Mouse (Mus musculus): ENCODE data around the gene Susd6. TPM values are rescaled to one million over a fixed set of nuclear protein-coding genes. Genes with fewer than 3 reads are reported as not detected.

Susd6 gene
- total and polyA plus RNA-seq, 3 experiments: 29.6 to 135 (median 66.6) TPM

DNA sequence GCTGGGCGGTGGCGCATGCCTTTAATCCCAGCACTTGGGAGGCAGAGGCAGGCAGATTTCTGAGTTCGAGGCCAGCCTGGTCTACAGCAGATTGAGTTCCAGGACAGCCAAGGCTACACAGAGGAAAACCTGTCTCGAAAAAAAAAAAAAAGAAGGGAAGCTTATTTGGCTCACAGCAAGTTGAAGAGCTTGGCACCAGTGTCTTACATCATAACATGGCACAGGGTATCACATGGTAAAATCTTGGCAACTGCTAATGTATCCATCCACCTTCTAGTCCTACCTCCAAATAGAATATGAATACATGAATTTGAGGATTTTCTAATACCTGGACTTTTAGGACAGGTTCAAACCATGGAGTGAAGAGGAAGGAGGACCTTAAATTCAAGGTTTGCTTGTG, 4.2 kb downstream of the Susd6 start:
- H3K27me3 ChIP-seq (ENCODE audit: insufficient read depth, low read length): no peaks in the 10 kb centered on the region
- DNase-seq (ENCODE audit: low spot score) (no peak), ATAC-seq (ENCODE audit: extremely low read depth, insufficient number of reproducible peaks, low FRiP score, poor library complexity, severe bottlenecking) (no peak)
- H3K4me1 ChIP-seq (ENCODE audit: insufficient read depth, low read depth, low read length): peaks cover 57% of the 10 kb centered on the region
- H3K9me3 ChIP-seq (replicated peaks): no peaks in the 10 kb centered on the region
- peaks cover 46% of the 10 kb centered on the region for H3K36me3 ChIP-seq (replicated peaks)
- TF ChIP-seq GATA2 (IDR thresholded peaks at IDR 0.05; ENCODE audit: borderline replicate concordance, low read depth, low read length) (no peak), POLR2AphosphoS5 (IDR thresholded peaks at IDR 0.05; ENCODE audit: insufficient replicate concordance, low read depth, low read length) (no peak), TAL1 (conservative IDR thresholded peaks at IDR 0.05; ENCODE audit: low read depth, low read length) (no peak), GATA1 (IDR thresholded peaks at IDR 0.05; ENCODE audit: borderline replicate concordance, low read length) (no peak)
- H3K4me3 ChIP-seq (ENCODE audit: low read depth, low read length): no peak overlapping the region

DNA sequence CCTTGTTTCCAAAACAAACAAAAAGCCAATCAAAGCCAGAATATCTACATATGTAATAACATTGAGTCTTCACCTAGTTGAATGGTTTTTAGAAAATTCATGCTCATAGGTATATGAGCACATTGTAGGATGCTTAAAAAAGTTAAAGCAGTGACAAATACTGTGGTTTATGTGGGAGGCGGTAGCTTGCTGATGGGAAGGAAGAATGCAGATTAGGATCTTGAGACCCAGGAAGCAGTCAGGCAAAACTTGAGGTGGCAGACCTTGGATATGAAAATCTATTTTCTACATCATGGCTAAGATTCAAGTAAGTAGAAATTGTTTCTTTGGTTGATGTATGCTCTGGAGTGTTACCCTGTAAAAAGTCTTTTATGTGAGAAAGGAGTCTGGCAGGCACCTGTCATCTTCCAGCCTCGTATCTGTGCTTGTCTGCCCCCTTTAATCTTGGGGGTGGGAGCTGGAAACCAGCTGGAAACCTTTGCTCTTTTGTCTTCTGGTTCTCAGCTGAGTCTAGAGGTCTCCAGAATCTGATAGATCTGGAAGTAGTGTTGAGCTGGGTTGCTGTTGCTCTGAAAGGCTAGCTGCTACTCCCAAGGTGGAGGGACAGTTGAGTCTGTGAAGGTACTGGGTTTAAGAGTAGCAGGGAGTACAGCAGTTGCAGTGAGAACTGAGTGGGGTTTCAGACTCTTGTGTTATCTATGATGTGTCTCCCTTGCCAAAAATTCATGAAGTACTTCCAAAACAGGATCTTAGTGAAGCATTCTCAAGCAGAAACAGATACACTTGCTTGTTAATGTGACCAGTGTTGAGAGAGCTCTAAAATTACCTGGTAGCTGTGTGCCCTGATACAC, 4.8 kb downstream of the Susd6 start:
- TF ChIP-seq POLR2AphosphoS5 (IDR thresholded peaks at IDR 0.05; ENCODE audit: insufficient replicate concordance, low read depth, low read length) (no peak), GATA2 (IDR thresholded peaks at IDR 0.05; ENCODE audit: borderline replicate concordance, low read depth, low read length) (no peak), TAL1 (conservative IDR thresholded peaks at IDR 0.05; ENCODE audit: low read depth, low read length) (no peak), GATA1 (IDR thresholded peaks at IDR 0.05; ENCODE audit: borderline replicate concordance, low read length) (no peak), CTCF (IDR thresholded peaks at IDR 0.05; ENCODE audit: low read depth, low read length) (no peak)
- no peaks in the 10 kb centered on the region for H3K27me3 ChIP-seq (ENCODE audit: insufficient read depth, low read length)
- DNase-seq (ENCODE audit: low spot score) (no peak), ATAC-seq (ENCODE audit: extremely low read depth, insufficient number of reproducible peaks, low FRiP score, poor library complexity, severe bottlenecking) (no peak)
- peaks cover 52% of the 10 kb centered on the region for H3K36me3 ChIP-seq (replicated peaks)
- H3K9me3 ChIP-seq (replicated peaks): no peaks in the 10 kb centered on the region
- H3K4me3 ChIP-seq (ENCODE audit: low read depth, low read length): no peak overlapping the region
- peaks cover 57% of the 10 kb centered on the region for H3K4me1 ChIP-seq (ENCODE audit: insufficient read depth, low read depth, low read length)

DNA sequence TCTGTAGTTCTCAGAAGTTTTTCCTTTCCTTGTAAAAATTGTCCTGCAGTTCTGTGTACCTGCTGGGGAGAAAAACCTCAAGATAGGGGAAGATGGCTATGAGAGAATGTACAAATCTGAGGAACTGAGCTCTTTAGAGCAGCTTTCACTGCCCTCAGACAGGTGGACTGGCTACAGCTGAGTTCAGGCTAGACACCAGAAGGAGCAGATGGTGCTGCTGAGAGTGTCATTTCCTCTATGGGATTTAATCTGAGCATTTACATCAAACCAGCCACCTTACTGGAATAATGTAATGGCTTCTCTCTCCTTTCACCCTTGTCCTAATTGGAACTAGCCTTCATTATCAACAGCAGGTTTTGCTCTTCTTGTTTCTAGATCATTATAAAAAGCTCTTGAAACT, 8.0 kb downstream of the Susd6 start:
- Histone ChIP-seq H3K27me3 (ENCODE audit: insufficient read depth, low read length) (no peaks in the 10 kb centered on the region), H3K4me3 (ENCODE audit: low read depth, low read length) (no peak overlapping the region), H3K9me3 (replicated peaks) (no peaks in the 10 kb centered on the region), H3K4me1 (ENCODE audit: insufficient read depth, low read depth, low read length) (peaks cover 69% of the 10 kb centered on the region), H3K36me3 (replicated peaks) (peaks cover 60% of the 10 kb centered on the region)
- ATAC-seq (ENCODE audit: extremely low read depth, insufficient number of reproducible peaks, low FRiP score, poor library complexity, severe bottlenecking) (no peak), DNase-seq (ENCODE audit: low spot score) (no peak)
- TF ChIP-seq GATA1 (IDR thresholded peaks at IDR 0.05; ENCODE audit: borderline replicate concordance, low read length): no peak
- no peak for TF ChIP-seq CTCF (IDR thresholded peaks at IDR 0.05; ENCODE audit: low read depth, low read length)
- TF ChIP-seq POLR2AphosphoS5 (IDR thresholded peaks at IDR 0.05; ENCODE audit: insufficient replicate concordance, low read depth, low read length): no peak
- TF ChIP-seq GATA2 (IDR thresholded peaks at IDR 0.05; ENCODE audit: borderline replicate concordance, low read depth, low read length): no peak
- TF ChIP-seq TAL1 (conservative IDR thresholded peaks at IDR 0.05; ENCODE audit: low read depth, low read length): no peak

DNA sequence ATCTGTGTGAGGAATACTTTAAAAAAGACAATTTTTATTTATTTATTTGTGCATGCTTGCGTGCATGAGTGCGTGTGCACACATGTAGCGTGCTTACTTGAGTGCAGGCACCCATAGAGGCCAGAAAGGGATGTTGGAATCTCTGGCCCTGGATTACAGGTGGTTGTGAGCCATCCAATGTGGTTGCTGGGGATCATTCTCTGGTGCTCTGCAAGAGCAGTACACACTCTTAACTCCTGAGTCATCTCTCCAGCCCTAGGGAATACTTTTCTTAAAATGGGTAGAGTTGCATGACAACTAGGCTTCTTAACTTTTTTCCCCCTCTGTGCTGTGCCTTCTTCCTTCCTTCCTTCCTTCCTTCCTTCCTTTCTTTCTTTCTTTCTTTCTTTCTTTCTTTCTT, 9.8 kb downstream of the Susd6 start:
- H3K4me3 ChIP-seq (ENCODE audit: low read depth, low read length): no peak overlapping the region
- no peaks in the 10 kb centered on the region for H3K9me3 ChIP-seq (replicated peaks)
- peaks cover 66% of the 10 kb centered on the region for H3K4me1 ChIP-seq (ENCODE audit: insufficient read depth, low read depth, low read length)
- H3K36me3 ChIP-seq (replicated peaks): peaks cover 53% of the 10 kb centered on the region
- TF ChIP-seq GATA1 (IDR thresholded peaks at IDR 0.05; ENCODE audit: borderline replicate concordance, low read length) (no peak), POLR2AphosphoS5 (IDR thresholded peaks at IDR 0.05; ENCODE audit: insufficient replicate concordance, low read depth, low read length) (no peak), TAL1 (conservative IDR thresholded peaks at IDR 0.05; ENCODE audit: low read depth, low read length) (no peak), CTCF (IDR thresholded peaks at IDR 0.05; ENCODE audit: low read depth, low read length) (no peak), GATA2 (IDR thresholded peaks at IDR 0.05; ENCODE audit: borderline replicate concordance, low read depth, low read length) (no peak)
- ATAC-seq (ENCODE audit: extremely low read depth, insufficient number of reproducible peaks, low FRiP score, poor library complexity, severe bottlenecking): no peak
- H3K27me3 ChIP-seq (ENCODE audit: insufficient read depth, low read length): no peaks in the 10 kb centered on the region
- no peak for DNase-seq (ENCODE audit: low spot score)

DNA sequence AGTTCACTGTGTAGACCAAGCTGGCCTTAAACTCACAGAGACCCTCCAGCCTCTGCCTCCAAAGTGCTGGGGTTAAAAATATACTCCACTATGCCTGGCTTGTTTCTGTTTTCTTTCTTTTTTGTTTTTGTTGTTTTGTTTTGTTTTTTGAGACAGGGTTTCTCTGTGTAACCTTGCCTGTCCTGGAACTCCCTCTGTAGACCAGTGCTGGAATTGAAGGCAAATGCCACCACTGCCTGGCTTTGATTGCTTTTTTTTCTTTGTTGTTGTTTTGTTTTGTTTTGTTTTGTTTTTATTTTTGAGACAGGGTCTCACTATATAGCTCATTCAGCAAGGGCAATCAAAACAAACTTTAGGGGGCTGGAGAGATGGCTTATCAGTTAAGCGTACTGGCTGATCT, 11.1 kb downstream of the Susd6 start:
- DNase-seq (ENCODE audit: low spot score) (no peak), ATAC-seq (ENCODE audit: extremely low read depth, insufficient number of reproducible peaks, low FRiP score, poor library complexity, severe bottlenecking) (no peak)
- TF ChIP-seq GATA2 (IDR thresholded peaks at IDR 0.05; ENCODE audit: borderline replicate concordance, low read depth, low read length) (no peak), POLR2AphosphoS5 (IDR thresholded peaks at IDR 0.05; ENCODE audit: insufficient replicate concordance, low read depth, low read length) (no peak), TAL1 (conservative IDR thresholded peaks at IDR 0.05; ENCODE audit: low read depth, low read length) (no peak), CTCF (IDR thresholded peaks at IDR 0.05; ENCODE audit: low read depth, low read length) (no peak; the same call in 1 of the 2 replicates), GATA1 (IDR thresholded peaks at IDR 0.05; ENCODE audit: borderline replicate concordance, low read length) (no peak)
- Histone ChIP-seq H3K36me3 (replicated peaks) (peaks cover 53% of the 10 kb centered on the region), H3K4me3 (ENCODE audit: low read depth, low read length) (no peak overlapping the region), H3K4me1 (ENCODE audit: insufficient read depth, low read depth, low read length) (peaks cover 65% of the 10 kb centered on the region), H3K27me3 (ENCODE audit: insufficient read depth, low read length) (no peaks in the 10 kb centered on the region), H3K9me3 (replicated peaks) (no peaks in the 10 kb centered on the region)

DNA sequence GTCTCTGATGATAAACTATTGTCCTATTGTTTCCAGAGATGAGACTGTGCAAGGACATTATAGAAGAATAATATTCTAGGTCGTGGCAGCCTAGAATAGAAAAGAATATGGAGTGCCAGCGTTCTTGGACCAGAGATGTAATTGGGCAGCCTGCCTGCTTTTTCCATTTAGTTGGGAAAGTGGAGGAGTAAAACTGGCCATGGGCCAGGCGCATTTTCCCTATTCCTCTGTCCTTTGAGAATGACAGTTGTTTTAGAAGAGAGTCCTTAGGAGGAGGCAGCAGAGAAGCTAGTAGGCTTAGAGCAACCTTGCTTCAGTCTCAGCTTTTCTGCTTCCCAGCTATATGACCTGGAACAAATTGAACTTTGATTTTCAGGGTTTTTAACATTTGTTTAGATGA, 13.6 kb downstream of the Susd6 start:
- Histone ChIP-seq H3K4me3 (ENCODE audit: low read depth, low read length) (no peak overlapping the region), H3K4me1 (ENCODE audit: insufficient read depth, low read depth, low read length) (peaks cover 75% of the 10 kb centered on the region), H3K9me3 (replicated peaks) (no peaks in the 10 kb centered on the region), H3K27me3 (ENCODE audit: insufficient read depth, low read length) (no peaks in the 10 kb centered on the region), H3K36me3 (replicated peaks) (peaks cover 58% of the 10 kb centered on the region)
- DNase-seq (ENCODE audit: low spot score): no peak
- no peak for ATAC-seq (ENCODE audit: extremely low read depth, insufficient number of reproducible peaks, low FRiP score, poor library complexity, severe bottlenecking)
- TF ChIP-seq TAL1 (conservative IDR thresholded peaks at IDR 0.05; ENCODE audit: low read depth, low read length): no peak
- no peak for TF ChIP-seq CTCF (IDR thresholded peaks at IDR 0.05; ENCODE audit: low read depth, low read length)
- no peak for TF ChIP-seq POLR2AphosphoS5 (IDR thresholded peaks at IDR 0.05; ENCODE audit: insufficient replicate concordance, low read depth, low read length)
- no peak for TF ChIP-seq GATA2 (IDR thresholded peaks at IDR 0.05; ENCODE audit: borderline replicate concordance, low read depth, low read length)
- TF ChIP-seq GATA1 (IDR thresholded peaks at IDR 0.05; ENCODE audit: borderline replicate concordance, low read length): no peak

Data from G1E (cell line).